Mouse (Mus musculus) intestine, embryonic 14.5 days (tissue): ENCODE data around the gene Pla2g1b. TPM values are rescaled to one million over a fixed set of nuclear protein-coding genes. Genes with fewer than 3 reads are reported as not detected.

Source experiments
- ATAC-seq: fragments of 200-750 bp; cut with Nextera tagmentation; replicated peaks from 2 replicates; pipeline ENCODE4 v1.8.0; 2017; ENCODE audit warnings: low read depth, moderate number of reproducible peaks, moderate TSS enrichment, moderate library complexity; ENCODE audit not compliant: low FRiP score, low TSS enrichment
- DNase-seq: peaks from one replicate; pipeline ENCODE4 v3.0.0-alpha.2; 2018; ENCODE audit warnings: low spot score
- H3K27ac ChIP-seq: fragments of 300-500 bp; sonication (generic); 2 replicates; pipeline ENCODE4 v1.5.1; 2014; ENCODE audit warnings: low read depth, mild to moderate bottlenecking, control low read depth
- H3K27me3 ChIP-seq: fragments of 300-500 bp; sonication (generic); replicated peaks from 2 replicates; pipeline ENCODE4 v1.6.1; 2014; ENCODE audit warnings: low read length, control low read depth; ENCODE audit not compliant: control insufficient read depth, insufficient read depth
- H3K36me3 ChIP-seq: fragments of 300-500 bp; sonication (generic); 2 replicates; pipeline ENCODE4 v1.6.1; 2014; ENCODE audit warnings: low read length, control low read depth; ENCODE audit not compliant: control insufficient read depth, insufficient read depth
- H3K4me1 ChIP-seq: fragments of 300-500 bp; sonication (generic); replicated peaks from 2 replicates; pipeline ENCODE4 v1.6.1; 2014; ENCODE audit warnings: low read length, control low read depth, mixed read lengths; ENCODE audit not compliant: control insufficient read depth, insufficient read depth
- H3K4me2 ChIP-seq: fragments of 300-500 bp; sonication (generic); 2 replicates; pipeline ENCODE4 v1.6.1; 2014; ENCODE audit warnings: low read length
- H3K4me3 ChIP-seq: fragments of 300-500 bp; sonication (generic); 2 replicates; pipeline ENCODE4 v1.5.1; 2014; ENCODE audit warnings: low read depth, low read length, control low read depth, mixed read lengths
- H3K9ac ChIP-seq: fragments of 300-500 bp; sonication (generic); 2 replicates; pipeline ENCODE4 v1.6.1; 2014; ENCODE audit warnings: mild to moderate bottlenecking, low read length
- H3K9me3 ChIP-seq: fragments of 300-500 bp; sonication (generic); 2 replicates; pipeline ENCODE4 v1.6.1; 2016; ENCODE audit warnings: low read length, control low read depth; ENCODE audit not compliant: control insufficient read depth
- WGBS: fragments of 180-500 bp; shearing (Covaris S2); extraction: QIAGEN DNeasy Blood & Tissue Kit; methylation state at CpG from one replicate; pipeline ENCODE4 v1.1.7; 2014; 5-methylcytosine and 5-hydroxymethylcytosine counted together
- polyA plus RNA-seq: library from polyadenylated mRNA; unstranded; fragments of >200 nt; fragmentation: Nextera tagmentation; extraction: Ambion mirVana; gene quantifications from 2 replicates; pipeline ENCODE4 v1.2.1, GENCODE M21; 2014

Gene Pla2g1b
- polyA plus RNA-seq, 1 experiment from 2014 or later = 5.0 TPM

DNA sequence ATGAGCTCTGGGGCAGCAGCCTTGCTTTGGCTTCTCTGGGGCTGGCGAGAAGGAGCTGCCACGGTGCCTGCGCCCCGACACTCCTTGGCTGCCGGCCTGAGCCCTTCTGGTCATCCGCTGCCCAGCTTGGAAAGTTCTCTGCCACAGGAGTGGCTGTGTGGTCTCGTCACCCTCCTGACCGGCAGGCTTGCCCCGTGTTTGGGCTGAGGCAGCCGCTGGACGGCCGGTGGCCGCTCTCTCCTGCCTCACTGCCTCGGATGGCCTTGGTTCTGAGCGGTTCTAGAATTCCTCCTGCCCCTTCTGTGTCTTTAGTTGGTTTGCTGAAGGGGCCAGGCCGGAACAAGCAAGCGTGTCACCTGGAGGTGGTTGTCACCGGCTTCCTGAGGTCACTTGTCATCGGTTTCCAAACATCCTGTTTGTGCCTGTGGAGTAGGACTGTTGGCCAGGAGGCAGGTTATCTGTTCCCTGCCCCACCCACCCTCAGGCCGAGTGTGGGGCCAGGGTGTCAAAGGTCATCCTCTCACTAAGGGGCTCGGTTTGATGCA is 54.3 kb downstream of the Pla2g1b start:
- no peaks in the 10 kb centered on the region for H3K36me3 ChIP-seq
- 64% methylated on average over 21 of the region's 21 CpGs for WGBS
- H3K27me3 ChIP-seq = no peaks in the 10 kb centered on the region
- no peak for ATAC-seq
- no peak overlapping the region for H3K4me2 ChIP-seq
- no peak overlapping the region for H3K9ac ChIP-seq
- no peak overlapping the region for H3K4me3 ChIP-seq
- DNase-seq = no peak
- H3K9me3 ChIP-seq = no peaks in the 10 kb centered on the region
- H3K27ac ChIP-seq = peak overlapping the region; percentile 47; the same call in 1 of the 2 replicates
- H3K4me1 ChIP-seq = peaks cover 45% of the 10 kb centered on the region

DNA sequence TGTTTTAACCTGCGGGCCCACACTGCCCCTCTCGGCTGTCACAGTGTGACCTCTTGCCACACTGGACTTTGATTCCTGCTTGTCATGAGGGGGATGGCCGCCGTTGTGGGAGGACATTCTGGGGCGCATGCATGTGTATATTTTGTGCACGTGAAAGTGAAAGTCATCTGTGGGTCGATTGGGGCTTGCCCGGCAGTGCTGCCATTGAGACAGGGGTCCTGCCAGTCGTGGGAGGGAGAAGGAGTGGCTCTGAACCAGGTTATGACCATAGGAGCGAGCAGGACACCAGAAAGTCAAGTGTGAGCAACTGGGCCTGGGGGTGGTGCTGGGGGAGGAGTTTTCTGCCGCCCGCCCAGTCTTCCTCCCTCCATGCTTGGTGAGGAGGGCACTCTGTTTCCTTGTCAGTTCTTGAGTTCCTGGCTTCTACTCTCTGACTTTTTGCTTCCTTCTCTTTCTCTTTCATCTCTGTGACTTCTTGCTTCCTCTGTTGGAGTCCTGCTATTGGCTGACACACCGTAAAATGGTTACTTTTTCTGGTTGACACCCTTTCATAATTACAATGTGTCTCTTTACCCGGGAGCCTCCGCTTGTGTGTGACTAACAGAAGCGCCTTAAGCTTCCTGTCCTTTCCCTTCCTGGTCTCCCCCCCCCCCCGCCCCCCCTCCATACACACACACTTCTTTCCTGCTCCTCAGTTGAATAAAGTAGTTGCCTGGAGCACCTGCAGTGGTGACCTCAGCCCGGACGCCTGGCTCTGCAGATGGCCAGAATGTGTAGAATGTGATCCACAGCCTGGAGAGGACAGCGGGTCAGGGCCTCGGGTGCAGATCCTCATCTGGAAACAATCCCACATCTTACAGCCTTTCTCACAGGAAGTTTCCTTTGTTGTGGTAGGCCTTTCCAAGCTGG is 55.7 kb downstream of the Pla2g1b start:
- Histone ChIP-seq H3K27ac (peak overlapping the region; percentile 57), H3K4me3 (no peak overlapping the region), H3K36me3 (no peaks in the 10 kb centered on the region), H3K4me1 (peaks cover 38% of the 10 kb centered on the region), H3K9me3 (no peaks in the 10 kb centered on the region), H3K27me3 (no peaks in the 10 kb centered on the region), H3K9ac (no peak overlapping the region), H3K4me2 (no peak overlapping the region)
- 0 out of 2 replicates have a peak, but pooled peaks have one; percentile 14 for ATAC-seq
- peak; percentile 59 for DNase-seq
- 50% methylated on average over 20 of the region's 21 CpGs for WGBS

DNA sequence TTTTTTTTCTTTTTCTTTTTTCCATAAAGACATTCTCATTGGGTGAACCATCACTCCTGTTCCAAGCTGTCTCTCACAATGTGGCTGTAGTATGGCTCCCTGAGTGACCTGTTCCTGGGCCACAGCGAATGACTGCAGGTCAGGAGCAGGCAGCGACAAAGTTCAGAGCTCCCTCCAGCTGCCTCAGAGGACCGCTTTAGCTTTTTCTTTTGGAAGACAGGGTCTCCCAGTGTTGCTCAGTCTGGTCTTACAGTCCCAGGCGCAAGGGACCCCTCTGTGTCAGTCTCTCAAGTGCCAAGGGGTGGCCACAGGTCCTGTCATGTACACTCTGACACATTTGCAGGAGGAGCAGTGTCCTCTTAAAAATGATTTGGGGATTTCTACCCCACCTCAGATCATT is 56.5 kb downstream of the Pla2g1b start:
- DNase-seq (no peak), ATAC-seq (no peak)
- 81% methylated on average over 4 of the region's 4 CpGs for WGBS
- Histone ChIP-seq H3K4me2 (no peak overlapping the region), H3K4me3 (no peak overlapping the region), H3K27ac (peak overlapping the region; percentile 29), H3K4me1 (peaks cover 38% of the 10 kb centered on the region), H3K36me3 (no peaks in the 10 kb centered on the region), H3K27me3 (no peaks in the 10 kb centered on the region), H3K9me3 (no peaks in the 10 kb centered on the region), H3K9ac (no peak overlapping the region)

DNA sequence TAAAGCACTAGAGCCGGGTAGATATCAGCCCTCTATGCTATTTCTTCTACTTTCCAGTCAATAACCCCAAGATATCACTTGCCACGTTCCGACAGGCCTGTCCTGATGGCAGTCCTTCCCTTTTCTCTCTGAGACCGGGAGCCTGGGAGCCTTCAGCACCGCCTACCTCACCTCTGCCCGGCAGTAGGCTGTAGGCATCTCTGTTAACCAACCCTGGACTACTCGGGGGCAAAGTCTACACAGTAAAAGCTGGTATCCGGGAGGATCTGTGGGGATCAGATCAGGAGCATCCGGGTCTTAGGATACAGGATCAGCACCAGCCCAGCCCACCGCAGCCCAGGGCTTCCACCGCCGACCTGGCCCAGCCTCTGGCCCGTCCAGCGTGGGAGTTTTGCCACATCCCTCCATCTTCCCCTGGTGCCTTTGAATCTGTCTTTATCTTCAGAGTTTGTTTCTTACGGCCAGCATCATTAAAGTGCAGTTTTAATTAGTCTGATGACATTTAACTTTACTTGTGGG is 57.0 kb downstream of the Pla2g1b start:
- no peak for ATAC-seq
- Histone ChIP-seq H3K4me1 (peaks cover 38% of the 10 kb centered on the region), H3K27ac (peak overlapping the region; percentile 29; the same call in 1 of the 2 replicates), H3K4me2 (no peak overlapping the region), H3K9ac (no peak overlapping the region), H3K9me3 (no peaks in the 10 kb centered on the region), H3K27me3 (no peaks in the 10 kb centered on the region), H3K4me3 (no peak overlapping the region), H3K36me3 (no peaks in the 10 kb centered on the region)
- 67% methylated on average over 15 of the region's 15 CpGs for WGBS
- no peak for DNase-seq

DNA sequence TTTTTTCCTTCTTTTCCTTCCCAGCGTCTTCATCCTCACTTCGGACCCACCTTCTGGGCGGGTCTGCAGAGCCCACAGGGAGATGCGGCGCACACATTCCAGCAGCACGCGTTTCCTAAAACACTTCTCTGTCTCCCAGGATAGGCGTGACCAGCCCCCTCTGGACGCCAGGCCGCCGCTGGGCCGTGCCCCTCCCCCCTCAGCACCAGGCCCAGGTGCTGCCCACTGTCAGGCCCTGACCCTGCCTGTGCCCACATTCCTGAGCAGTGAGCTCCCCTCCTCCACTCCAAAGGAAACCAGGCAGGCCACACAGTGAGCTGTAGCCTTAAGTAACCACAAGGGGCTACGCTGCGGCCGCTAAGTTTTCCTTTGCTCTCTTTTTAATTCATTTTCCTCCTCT is 57.9 kb downstream of the Pla2g1b start:
- 9% methylated on average over 15 of the region's 15 CpGs for WGBS

More for the DNA sequence above, 57.9 kb downstream of the Pla2g1b start:
- Histone ChIP-seq H3K27me3 (no peaks in the 10 kb centered on the region), H3K27ac (peak overlapping the region; percentile 57), H3K36me3 (no peaks in the 10 kb centered on the region), H3K4me3 (no peak overlapping the region), H3K9me3 (no peaks in the 10 kb centered on the region), H3K9ac (0 out of 2 replicates have a peak overlapping the region, but pooled peaks have one; percentile 25), H3K4me1 (peaks cover 41% of the 10 kb centered on the region), H3K4me2 (peak overlapping the region; percentile 29; the same call in 1 of the 2 replicates)
- DNase-seq (no peak), ATAC-seq (peak; percentile 52)

Other genes with a start within 250 kb of the Pla2g1b start
- gene Pop5, start 230.4 kb upstream of the Pla2g1b start, polyA plus RNA-seq = 134 and 140 TPM in 2 replicates
- 67.5 and 69.6 TPM in 2 replicates for gene Rnf10, start 193.4 kb upstream of the Pla2g1b start, polyA plus RNA-seq
- 54.4 and 57.6 TPM in 2 replicates for gene Coq5, start 186.6 kb upstream of the Pla2g1b start, polyA plus RNA-seq
- gene Dynll1, start 165.3 kb upstream of the Pla2g1b start, polyA plus RNA-seq = 1,564 and 1,605 TPM in 2 replicates
- gene Srsf9, start 139.1 kb upstream of the Pla2g1b start, polyA plus RNA-seq = 226 and 231 TPM in 2 replicates
- gene Gatc, start 125.1 kb upstream of the Pla2g1b start, polyA plus RNA-seq = 33.7 and 40.2 TPM in 2 replicates
- gene Triap1, start 125.0 kb upstream of the Pla2g1b start, polyA plus RNA-seq = 59.8 and 65.9 TPM in 2 replicates
- 1,031 and 1,178 TPM in 2 replicates for gene Cox6a1, start 117.3 kb upstream of the Pla2g1b start, polyA plus RNA-seq
- 16.0 and 16.5 TPM in 2 replicates for gene Msi1, start 36.7 kb upstream of the Pla2g1b start, polyA plus RNA-seq
- gene Sirt4, start 18.5 kb downstream of the Pla2g1b start, polyA plus RNA-seq = 15.2 and 21.5 TPM in 2 replicates
- 16.8 and 19.3 TPM in 2 replicates for gene Pxn, start 40.4 kb downstream of the Pla2g1b start, polyA plus RNA-seq
- gene Rplp0, start 93.2 kb downstream of the Pla2g1b start, polyA plus RNA-seq = 2,116 and 2,150 TPM in 2 replicates
- gene Gcn1l1, start 99.0 kb downstream of the Pla2g1b start, polyA plus RNA-seq = 43.6 and 44.8 TPM in 2 replicates
- 16.3 and 19.5 TPM in 2 replicates for gene Rab35, start 165.6 kb downstream of the Pla2g1b start, polyA plus RNA-seq